Mouse (Mus musculus): ENCODE measurements around the gene Ephb2. TPM values are rescaled to one million over a fixed set of nuclear protein-coding genes. Genes with fewer than 3 reads are reported as not detected.

Ephb2 gene
- total and polyA plus RNA-seq, 3 experiments = 0.08 TPM; not detected in 2

DNA sequence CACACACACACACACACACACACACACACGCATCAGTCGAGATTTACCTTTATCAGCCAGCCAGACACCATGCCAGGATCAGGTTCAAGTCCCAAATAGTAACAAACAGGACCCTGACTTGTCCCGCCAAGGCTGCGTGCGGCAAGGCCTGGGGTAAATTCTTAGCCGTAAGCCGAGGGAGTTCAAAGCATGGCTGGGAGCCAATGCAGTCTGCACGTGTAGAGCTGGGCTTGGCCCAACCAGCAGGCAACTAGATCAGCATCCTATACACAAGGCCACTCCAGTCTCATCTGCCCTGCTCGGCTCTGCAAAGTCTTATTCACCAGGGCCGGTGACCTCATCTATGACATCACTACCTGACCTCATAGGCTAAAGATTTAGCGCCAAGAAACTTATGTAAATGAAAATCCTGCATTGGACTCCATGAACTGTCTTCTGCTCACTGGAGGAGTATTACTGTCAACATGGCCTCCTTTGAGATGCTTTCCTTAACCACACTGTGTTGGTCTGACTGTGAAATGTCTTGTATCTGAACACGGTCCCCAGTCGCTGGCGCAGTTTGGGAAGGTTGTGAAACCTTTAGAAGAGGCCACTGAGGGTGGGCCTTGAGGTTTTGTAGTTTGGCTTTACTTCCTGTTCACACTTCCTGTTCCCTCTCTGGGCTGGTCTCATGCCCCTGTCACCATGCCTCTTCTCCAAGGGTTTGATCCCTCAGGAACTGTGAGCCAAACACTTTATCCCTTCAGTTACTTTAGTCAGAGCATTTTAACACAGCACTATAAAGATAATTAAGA is 117.4 kb downstream of the Ephb2 start:
- peaks cover 2% of the 10 kb centered on the region for H3K27me3 ChIP-seq (replicated peaks)
- no peak overlapping the region for H3K4me2 ChIP-seq (ENCODE audit: insufficient read depth, low read depth, poor library complexity, severe bottlenecking)
- no peaks in the 10 kb centered on the region for H3K79me2 ChIP-seq (replicated peaks; ENCODE audit: control insufficient read depth, extremely low read depth, insufficient read depth, poor library complexity, severe bottlenecking)
- dilution Hi-C loops (cut with MboI; ENCODE audit: extremely low pct_ligation_motif_present, extremely low pct_unique_long_range_greater_than_20kb, low sequenced_read_pairs) = no loop called here
- no peak overlapping the region for H3K4me3 ChIP-seq (replicated peaks in 1 of 3; ENCODE audit: low read depth in 2 of 3, low read length in 2 of 3, poor library complexity in 1 of 3)
- H3K4me1 ChIP-seq (ENCODE audit: control insufficient read depth in 1 of 2, insufficient read depth in 2 of 2) = peaks cover 13 to 44% of the 10 kb centered on the region in 2 experiments
- H3K36me3 ChIP-seq (replicated peaks in 1 of 2; ENCODE audit: control insufficient read depth in 1 of 2, insufficient read depth in 1 of 2, low read length in 1 of 2) = no peaks in the 10 kb centered on the region
- DNase-seq (ENCODE audit: extremely low read depth) = no peak
- H3K27ac ChIP-seq (ENCODE audit: insufficient read depth, low read depth) = no peak overlapping the region
- H3K9ac ChIP-seq (ENCODE audit: insufficient read depth, low read depth) = no peak overlapping the region
- in situ Hi-C loops (cut with MboI; ENCODE audit: low pct_ligation_motif_present, low pct_unique_long_range_greater_than_20kb, low sequenced_read_pairs) = no loop called here
- TF ChIP-seq JUN (IDR thresholded peaks at IDR 0.05; ENCODE audit: insufficient read depth, low read depth, low read length) = no peak
- TF ChIP-seq CHD1 (IDR thresholded peaks at IDR 0.05; ENCODE audit: low read depth, low read length) = no peak
- no peak for TF ChIP-seq IRF4 (IDR thresholded peaks at IDR 0.05; ENCODE audit: low read depth, low read length)
- TF ChIP-seq MAFK (IDR thresholded peaks at IDR 0.05; ENCODE audit: insufficient replicate concordance, low read length) = no peak
- no peak for TF ChIP-seq JUND (conservative IDR thresholded peaks at IDR 0.05; ENCODE audit: low read depth, low read length)
- TF ChIP-seq USF2 (conservative IDR thresholded peaks at IDR 0.05; ENCODE audit: low read depth, low read length) = no peak
- TF ChIP-seq GABPA (IDR thresholded peaks at IDR 0.05; ENCODE audit: insufficient replicate concordance, low read depth, low read length) = no peak
- no peak for TF ChIP-seq SIN3A (IDR thresholded peaks at IDR 0.05; ENCODE audit: low read length)
- TF ChIP-seq ELF1 (IDR thresholded peaks at IDR 0.05; ENCODE audit: low read depth, low read length) = no peak
- TF ChIP-seq MAX (IDR thresholded peaks at IDR 0.05; ENCODE audit: low read length) = no peak
- TF ChIP-seq MXI1 (IDR thresholded peaks at IDR 0.05; ENCODE audit: low read depth, low read length) = no peak
- TF ChIP-seq POLR2AphosphoS2 (IDR thresholded peaks at IDR 0.05; ENCODE audit: low read depth, low read length) = no peak
- TF ChIP-seq TBP (conservative IDR thresholded peaks at IDR 0.05; ENCODE audit: low read depth, low read length) = no peak
- peaks cover 11% of the 10 kb centered on the region for H3K9me3 ChIP-seq (replicated peaks; ENCODE audit: low read length)

DNA sequence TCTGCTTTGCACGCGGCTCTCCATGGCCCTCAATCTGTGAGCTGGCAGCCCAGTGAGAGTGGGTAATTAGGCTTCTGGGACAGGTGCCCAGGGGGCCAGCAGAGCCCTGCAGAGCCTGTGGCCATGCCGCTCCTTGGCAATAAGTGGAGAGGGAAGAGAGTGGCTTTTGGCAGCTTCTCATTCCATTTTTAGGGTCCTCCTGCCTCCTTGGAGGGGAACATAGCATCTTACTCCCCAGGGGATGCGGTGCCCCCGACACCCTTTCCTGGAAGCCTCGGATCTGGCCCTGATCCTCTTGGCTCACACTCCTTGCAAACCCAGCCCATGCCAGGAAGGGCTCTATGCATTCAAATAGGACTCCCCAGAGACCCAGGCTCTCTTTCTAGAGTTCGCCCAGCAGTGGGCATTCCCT is 119.2 kb downstream of the Ephb2 start:
- Histone ChIP-seq H3K4me3 (replicated peaks in 1 of 3; ENCODE audit: low read depth in 2 of 3, low read length in 2 of 3, poor library complexity in 1 of 3) (no peak overlapping the region), H3K4me1 (ENCODE audit: control insufficient read depth in 1 of 2, insufficient read depth in 2 of 2) (peaks cover 18 to 57% of the 10 kb centered on the region in 2 experiments), H3K27me3 (replicated peaks) (peaks cover 2% of the 10 kb centered on the region), H3K9ac (ENCODE audit: insufficient read depth, low read depth) (no peak overlapping the region), H3K79me2 (replicated peaks; ENCODE audit: control insufficient read depth, extremely low read depth, insufficient read depth, poor library complexity, severe bottlenecking) (no peaks in the 10 kb centered on the region), H3K36me3 (replicated peaks in 1 of 2; ENCODE audit: control insufficient read depth in 1 of 2, insufficient read depth in 1 of 2, low read length in 1 of 2) (no peaks in the 10 kb centered on the region), H3K27ac (ENCODE audit: insufficient read depth, low read depth) (no peak overlapping the region), H3K4me2 (ENCODE audit: insufficient read depth, low read depth, poor library complexity, severe bottlenecking) (no peak overlapping the region), H3K9me3 (replicated peaks; ENCODE audit: low read length) (peaks cover 11% of the 10 kb centered on the region)
- DNase-seq (ENCODE audit: extremely low read depth) = no peak
- in situ Hi-C loops (cut with MboI; ENCODE audit: low pct_ligation_motif_present, low pct_unique_long_range_greater_than_20kb, low sequenced_read_pairs) (no loop called here), dilution Hi-C loops (cut with MboI; ENCODE audit: extremely low pct_ligation_motif_present, extremely low pct_unique_long_range_greater_than_20kb, low sequenced_read_pairs) (no loop called here)
- TF ChIP-seq POLR2A (IDR thresholded peaks at IDR 0.05; ENCODE audit: low read depth, low read length) (no peak), USF1 (IDR thresholded peaks at IDR 0.05; ENCODE audit: low read depth, low read length) (no peak), UBTF (IDR thresholded peaks at IDR 0.05; ENCODE audit: low read depth, low read length) (no peak), EP300 (IDR thresholded peaks at IDR 0.05; ENCODE audit: low read length) (no peak), E2F4 (IDR thresholded peaks at IDR 0.05; ENCODE audit: insufficient replicate concordance, low read depth, low read length) (no peak), ZKSCAN1 (IDR thresholded peaks at IDR 0.05; ENCODE audit: borderline replicate concordance, low read depth, low read length) (no peak), JUND (conservative IDR thresholded peaks at IDR 0.05; ENCODE audit: low read depth, low read length) (no peak)
